Mouse (Mus musculus): Measurements from ENCODE around the gene Fam107b. TPM values are rescaled to one million over a fixed set of nuclear protein-coding genes. Genes with fewer than 3 reads are reported as not detected.

The Fam107b gene
- polyA plus RNA-seq, 1 experiment from 2014 or later = 36.0 TPM

DNA sequence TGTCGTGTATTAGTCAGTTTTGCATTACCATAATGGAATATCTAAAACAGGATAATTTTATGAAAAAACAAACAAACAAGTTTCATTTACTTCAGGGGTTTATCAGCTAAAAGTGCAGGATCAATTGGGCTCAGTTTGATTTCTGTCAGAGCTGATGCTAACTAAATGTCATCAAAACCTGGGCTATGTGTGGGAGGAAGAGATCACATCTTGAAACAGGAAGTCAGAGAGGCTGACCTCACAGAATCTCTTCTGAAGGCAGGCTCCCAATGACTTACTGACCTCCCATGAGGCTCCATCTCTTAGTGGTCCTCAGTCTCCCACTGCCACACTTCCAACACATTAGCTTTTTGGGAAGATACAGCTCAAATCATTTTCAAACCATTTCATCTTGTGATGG lies 136.9 kb downstream of the Fam107b start:
- no peak overlapping the region for H3K27ac ChIP-seq (ENCODE audit: low read depth, low read length)
- H3K27me3 ChIP-seq (replicated peaks; ENCODE audit: control insufficient read depth, insufficient read depth, low read length) = no peaks in the 10 kb centered on the region
- DNase-seq (ENCODE audit: low spot score) = no peak
- no peak overlapping the region for H3K9ac ChIP-seq (ENCODE audit: low read depth, low read length)
- no peaks in the 10 kb centered on the region for H3K9me3 ChIP-seq (ENCODE audit: control insufficient read depth, low read length)
- H3K4me3 ChIP-seq (ENCODE audit: low read depth, low read length) = no peak overlapping the region
- ATAC-seq (replicated peaks; ENCODE audit: low FRiP score) = no peak
- H3K4me2 ChIP-seq = no peak overlapping the region
- no peaks in the 10 kb centered on the region for H3K36me3 ChIP-seq (ENCODE audit: control insufficient read depth, insufficient read depth, low read length)
- WGBS = 85% methylated on average over 1 of the region's 1 CpGs
- peaks cover 12% of the 10 kb centered on the region; the same call in 1 of the 2 replicates for H3K4me1 ChIP-seq (replicated peaks; ENCODE audit: control insufficient read depth, insufficient read depth, low read length)

- DNase-seq (ENCODE audit: low spot score) = no peak
- no peak for ATAC-seq (replicated peaks; ENCODE audit: low FRiP score)
- Histone ChIP-seq H3K4me3 (ENCODE audit: low read depth, low read length) (no peak overlapping the region), H3K4me1 (replicated peaks; ENCODE audit: control insufficient read depth, insufficient read depth, low read length) (peaks cover 12% of the 10 kb centered on the region; the same call in 1 of the 2 replicates), H3K9ac (ENCODE audit: low read depth, low read length) (no peak overlapping the region), H3K36me3 (ENCODE audit: control insufficient read depth, insufficient read depth, low read length) (no peaks in the 10 kb centered on the region), H3K4me2 (no peak overlapping the region), H3K27ac (ENCODE audit: low read depth, low read length) (no peak overlapping the region), H3K9me3 (ENCODE audit: control insufficient read depth, low read length) (no peaks in the 10 kb centered on the region), H3K27me3 (replicated peaks; ENCODE audit: control insufficient read depth, insufficient read depth, low read length) (no peaks in the 10 kb centered on the region)
- 91% methylated on average over 4 of the region's 4 CpGs for WGBS
Observed at GRCm38 (mm10) chr2:3708621-3709020, 138.3 kb downstream of the Fam107b start.

- Histone ChIP-seq H3K27ac (ENCODE audit: low read depth, low read length) (no peak overlapping the region), H3K4me1 (replicated peaks; ENCODE audit: control insufficient read depth, insufficient read depth, low read length) (peaks cover 7% of the 10 kb centered on the region), H3K27me3 (replicated peaks; ENCODE audit: control insufficient read depth, insufficient read depth, low read length) (no peaks in the 10 kb centered on the region), H3K9me3 (ENCODE audit: control insufficient read depth, low read length) (no peaks in the 10 kb centered on the region), H3K4me2 (no peak overlapping the region), H3K9ac (ENCODE audit: low read depth, low read length) (no peak overlapping the region), H3K4me3 (ENCODE audit: low read depth, low read length) (no peak overlapping the region), H3K36me3 (ENCODE audit: control insufficient read depth, insufficient read depth, low read length) (no peaks in the 10 kb centered on the region)
- DNase-seq (ENCODE audit: low spot score) (no peak), ATAC-seq (replicated peaks; ENCODE audit: low FRiP score) (no peak)
- 59% methylated on average over 2 of the region's 2 CpGs for WGBS
Observed at GRCm38 (mm10) chr2:3709882-3710281, 139.6 kb downstream of the Fam107b start.

DNA sequence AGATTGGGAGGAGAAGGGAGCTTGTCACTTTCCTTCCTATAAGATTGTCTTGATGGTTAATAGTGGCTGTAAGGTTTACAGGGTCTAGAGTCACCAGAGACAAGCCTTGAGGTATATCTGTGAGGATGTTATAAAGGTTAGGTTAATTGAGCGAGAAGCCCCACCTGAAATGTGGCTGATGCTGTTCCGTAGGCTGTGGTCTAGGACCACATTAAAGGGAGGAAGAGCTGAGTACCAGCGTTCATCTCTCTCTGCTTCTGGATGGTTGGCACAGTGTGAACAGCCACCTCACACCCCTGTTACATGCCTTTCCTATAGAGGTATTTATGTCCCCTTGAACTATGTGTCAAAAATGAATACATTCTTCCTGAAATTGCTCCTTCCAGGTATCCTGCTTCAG lies 140.2 kb downstream of the Fam107b start:
- Histone ChIP-seq H3K27ac (ENCODE audit: low read depth, low read length) (no peak overlapping the region), H3K27me3 (replicated peaks; ENCODE audit: control insufficient read depth, insufficient read depth, low read length) (no peaks in the 10 kb centered on the region), H3K9ac (ENCODE audit: low read depth, low read length) (no peak overlapping the region), H3K4me2 (no peak overlapping the region), H3K4me3 (ENCODE audit: low read depth, low read length) (no peak overlapping the region), H3K9me3 (ENCODE audit: control insufficient read depth, low read length) (no peaks in the 10 kb centered on the region), H3K4me1 (replicated peaks; ENCODE audit: control insufficient read depth, insufficient read depth, low read length) (peaks cover 3% of the 10 kb centered on the region), H3K36me3 (ENCODE audit: control insufficient read depth, insufficient read depth, low read length) (no peaks in the 10 kb centered on the region)
- ATAC-seq (replicated peaks; ENCODE audit: low FRiP score) (no peak), DNase-seq (ENCODE audit: low spot score) (no peak)
- WGBS = 83% methylated on average over 3 of the region's 3 CpGs

- DNase-seq (ENCODE audit: low spot score) (no peak), ATAC-seq (replicated peaks; ENCODE audit: low FRiP score) (no peak; the same call in 1 of the 2 replicates)
- no peaks in the 10 kb centered on the region for H3K27me3 ChIP-seq (replicated peaks; ENCODE audit: control insufficient read depth, insufficient read depth, low read length)
- H3K4me2 ChIP-seq = peak overlapping the region; percentile 86; the same call in 1 of the 2 replicates
- no peaks in the 10 kb centered on the region for H3K9me3 ChIP-seq (ENCODE audit: control insufficient read depth, low read length)
- peak overlapping the region; percentile 75; the same call in 1 of the 2 replicates for H3K4me3 ChIP-seq (ENCODE audit: low read depth, low read length)
- 75% methylated on average over 3 of the region's 3 CpGs for WGBS
- peaks cover 4% of the 10 kb centered on the region for H3K4me1 ChIP-seq (replicated peaks; ENCODE audit: control insufficient read depth, insufficient read depth, low read length)
- H3K36me3 ChIP-seq (ENCODE audit: control insufficient read depth, insufficient read depth, low read length) = no peaks in the 10 kb centered on the region
- no peak overlapping the region for H3K9ac ChIP-seq (ENCODE audit: low read depth, low read length)
- no peak overlapping the region for H3K27ac ChIP-seq (ENCODE audit: low read depth, low read length)
Observed at GRCm38 (mm10) chr2:3712369-3713042, 142.2 kb downstream of the Fam107b start.

DNA sequence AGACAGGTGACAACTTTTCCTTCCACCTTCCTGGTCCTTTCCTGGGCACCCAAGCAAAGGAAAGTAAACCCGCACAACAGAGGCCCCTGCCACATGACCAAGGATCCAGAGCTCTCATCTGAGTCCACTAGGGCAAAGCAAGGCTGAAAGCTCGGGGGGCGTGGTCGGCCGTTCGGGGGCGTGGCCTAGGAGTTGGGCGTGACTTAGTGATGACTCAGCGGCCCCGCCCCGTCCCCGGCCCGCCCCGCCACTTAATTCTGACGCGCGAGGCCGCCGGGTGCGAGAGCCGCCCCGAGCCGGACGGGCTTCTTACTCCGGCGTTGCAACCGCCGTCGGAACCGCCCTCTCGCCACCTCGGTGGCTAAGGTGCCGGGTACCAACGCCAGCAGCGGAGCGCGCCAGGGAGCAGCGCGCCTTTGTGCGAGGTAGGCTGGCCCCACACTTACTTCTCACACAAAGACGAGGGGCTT lies 143.0 kb downstream of the Fam107b start:
- DNase-seq (ENCODE audit: low spot score) (peak; percentile 99), ATAC-seq (replicated peaks; ENCODE audit: low FRiP score) (peak; percentile 93)
- Histone ChIP-seq H3K27me3 (replicated peaks; ENCODE audit: control insufficient read depth, insufficient read depth, low read length) (no peaks in the 10 kb centered on the region), H3K4me2 (peak overlapping the region; percentile 86), H3K36me3 (ENCODE audit: control insufficient read depth, insufficient read depth, low read length) (no peaks in the 10 kb centered on the region), H3K9ac (ENCODE audit: low read depth, low read length) (peak overlapping the region; percentile 88), H3K4me3 (ENCODE audit: low read depth, low read length) (peak overlapping the region; percentile 75), H3K9me3 (ENCODE audit: control insufficient read depth, low read length) (no peaks in the 10 kb centered on the region), H3K4me1 (replicated peaks; ENCODE audit: control insufficient read depth, insufficient read depth, low read length) (peaks cover 9% of the 10 kb centered on the region), H3K27ac (ENCODE audit: low read depth, low read length) (peak overlapping the region; percentile 16; the same call in 1 of the 2 replicates)
- WGBS = under 1% methylated on average over 41 of the region's 41 CpGs

GRCm38 (mm10) chr2:3713682-3714361 lies 143.5 kb downstream of the Fam107b start:
- H3K4me2 ChIP-seq = peak overlapping the region; percentile 86
- H3K27ac ChIP-seq (ENCODE audit: low read depth, low read length) = peak overlapping the region; percentile 16; the same call in 1 of the 2 replicates
- no peaks in the 10 kb centered on the region for H3K36me3 ChIP-seq (ENCODE audit: control insufficient read depth, insufficient read depth, low read length)
- no peaks in the 10 kb centered on the region for H3K9me3 ChIP-seq (ENCODE audit: control insufficient read depth, low read length)
- WGBS = 2% methylated on average over 37 of the region's 38 CpGs
- peak; percentile 40 for DNase-seq (ENCODE audit: low spot score)
- H3K4me1 ChIP-seq (replicated peaks; ENCODE audit: control insufficient read depth, insufficient read depth, low read length) = peaks cover 9% of the 10 kb centered on the region
- peak overlapping the region; percentile 88 for H3K9ac ChIP-seq (ENCODE audit: low read depth, low read length)
- no peaks in the 10 kb centered on the region for H3K27me3 ChIP-seq (replicated peaks; ENCODE audit: control insufficient read depth, insufficient read depth, low read length)
- ATAC-seq (replicated peaks; ENCODE audit: low FRiP score) = peak; percentile 65
- H3K4me3 ChIP-seq (ENCODE audit: low read depth, low read length) = peak overlapping the region; percentile 75

- Histone ChIP-seq H3K4me3 (ENCODE audit: low read depth, low read length) (peak overlapping the region; percentile 75), H3K27me3 (replicated peaks; ENCODE audit: control insufficient read depth, insufficient read depth, low read length) (no peaks in the 10 kb centered on the region), H3K4me2 (peak overlapping the region; percentile 86), H3K36me3 (ENCODE audit: control insufficient read depth, insufficient read depth, low read length) (no peaks in the 10 kb centered on the region), H3K4me1 (replicated peaks; ENCODE audit: control insufficient read depth, insufficient read depth, low read length) (peaks cover 9% of the 10 kb centered on the region), H3K27ac (ENCODE audit: low read depth, low read length) (no peak overlapping the region), H3K9ac (ENCODE audit: low read depth, low read length) (peak overlapping the region; percentile 88; the same call in 1 of the 2 replicates), H3K9me3 (ENCODE audit: control insufficient read depth, low read length) (no peaks in the 10 kb centered on the region)
- 44% methylated on average over 1 of the region's 1 CpGs for WGBS
- DNase-seq (ENCODE audit: low spot score) (no peak), ATAC-seq (replicated peaks; ENCODE audit: low FRiP score) (no peak)
Observed at GRCm38 (mm10) chr2:3714511-3714910, 144.2 kb downstream of the Fam107b start.
